Mouse (Mus musculus) spleen, adult 2 months (tissue): ENCODE results near the gene Pirb.

ENCODE experiments used
- CTCF ChIP-seq: fragments of 200-500 bp; IDR thresholded peaks from 2 replicates; pipeline ENCODE4 v1.5.1; 2011; ENCODE audit warnings: mild to moderate bottlenecking, inconsistent platforms; ENCODE audit not compliant: insufficient read depth, insufficient read length, insufficient replicate concordance; ENCODE audit errors: extremely low read depth
- POLR2A ChIP-seq: fragments of 200-500 bp; IDR thresholded peaks from 2 replicates; pipeline ENCODE4 v1.6.1; 2011; ENCODE audit warnings: low read depth, low read length, inconsistent platforms

- TF ChIP-seq CTCF = no peak
- no peak for TF ChIP-seq POLR2A
These were observed 53.2 kb downstream of the Pirb start for GRCm38 (mm10) chr7:3666921-3667391.
